Mouse (Mus musculus) midbrain, embryonic 14.5 days (tissue): ENCODE measurements around the gene Popdc3. TPM values are rescaled to one million over a fixed set of nuclear protein-coding genes. Genes with fewer than 3 reads are reported as not detected.

Experiments used
- ATAC-seq: fragments of 200-750 bp; cut with Nextera tagmentation; 2 replicates; pipeline ENCODE4 v1.8.0; 2017; ENCODE audit warnings: moderate number of reproducible peaks, moderate library complexity; ENCODE audit not compliant: low FRiP score, low TSS enrichment
- DNase-seq: peaks from one replicate; pipeline ENCODE4 v3.0.0-alpha.2; 2015
- H3K27ac ChIP-seq: fragments of 300-500 bp; sonication (generic); replicated peaks from 2 replicates; pipeline ENCODE4 v1.5.1; 2014; ENCODE audit warnings: mild to moderate bottlenecking, low read depth, low read length, moderate library complexity
- H3K27me3 ChIP-seq: fragments of 300-500 bp; sonication (generic); 2 replicates; pipeline ENCODE4 v1.6.1; 2014; ENCODE audit warnings: low read length, control low read depth, mixed read lengths; ENCODE audit not compliant: control insufficient read depth, insufficient read depth
- H3K36me3 ChIP-seq: fragments of 300-500 bp; sonication (generic); 2 replicates; pipeline ENCODE4 v1.6.1; 2014; ENCODE audit warnings: low read length, control low read depth; ENCODE audit not compliant: control insufficient read depth, insufficient read depth
- H3K4me1 ChIP-seq: fragments of 300-500 bp; sonication (generic); 2 replicates; pipeline ENCODE4 v1.6.1; 2014; ENCODE audit warnings: mild to moderate bottlenecking, antibody characterized with exemption, low read length, control low read depth; ENCODE audit not compliant: control insufficient read depth, insufficient read depth
- H3K4me2 ChIP-seq: fragments of 300-500 bp; sonication (generic); 2 replicates; pipeline ENCODE4 v1.6.1; 2014; ENCODE audit warnings: mild to moderate bottlenecking, low read length, moderate library complexity
- H3K4me3 ChIP-seq: fragments of 300-500 bp; sonication (generic); replicated peaks from 2 replicates; pipeline ENCODE4 v1.5.1; 2014; ENCODE audit warnings: low read depth, low read length
- H3K9ac ChIP-seq: fragments of 300-500 bp; sonication (generic); replicated peaks from 2 replicates; pipeline ENCODE4 v1.6.1; 2014; ENCODE audit warnings: mild to moderate bottlenecking, low read length, moderate library complexity
- H3K9me3 ChIP-seq: fragments of 300-500 bp; sonication (generic); 2 replicates; pipeline ENCODE4 v1.6.1; 2016; ENCODE audit warnings: low read length, control low read depth, mixed read lengths; ENCODE audit not compliant: control insufficient read depth
- WGBS: fragments of 180-500 bp; shearing (Covaris S2); extraction: QIAGEN DNeasy Blood & Tissue Kit; methylation state at CpG from one replicate; pipeline ENCODE4 v1.1.7; 2014; 5-methylcytosine and 5-hydroxymethylcytosine counted together
- polyA plus RNA-seq: library from polyadenylated mRNA; unstranded; fragments of >200 nt; fragmentation: Nextera tagmentation; extraction: Ambion mirVana; gene quantifications from 2 replicates; pipeline ENCODE4 v1.2.1, GENCODE M21; 2014

Popdc3 gene
- polyA plus RNA-seq, 1 experiment from 2014 or later, result 0.79 TPM

- Histone ChIP-seq H3K4me2 (no peak overlapping the region), H3K36me3 (no peaks in the 10 kb centered on the region), H3K9ac (no peak overlapping the region), H3K9me3 (no peaks in the 10 kb centered on the region), H3K27me3 (no peaks in the 10 kb centered on the region), H3K4me3 (no peak overlapping the region), H3K4me1 (no peaks in the 10 kb centered on the region), H3K27ac (no peak overlapping the region)
- 96% methylated on average over 4 of the region's 4 CpGs for WGBS
- ATAC-seq (no peak), DNase-seq (no peak)
These were observed 2.9 kb downstream of the Popdc3 start for GRCm38 (mm10) chr10:45180677-45181326.

- 83% methylated on average over 3 of the region's 3 CpGs for WGBS
- peak; percentile 2 for DNase-seq
- no peaks in the 10 kb centered on the region for H3K9me3 ChIP-seq
These were observed 3.4 kb downstream of the Popdc3 start for GRCm38 (mm10) chr10:45181344-45181743.

GRCm38 (mm10) chr10:45185457-45185856 is 7.6 kb downstream of the Popdc3 start:
- ATAC-seq, result no peak
- Histone ChIP-seq H3K27ac (no peak overlapping the region), H3K4me1 (no peaks in the 10 kb centered on the region), H3K4me3 (no peak overlapping the region), H3K27me3 (no peaks in the 10 kb centered on the region), H3K9ac (no peak overlapping the region), H3K4me2 (no peak overlapping the region), H3K9me3 (no peaks in the 10 kb centered on the region), H3K36me3 (no peaks in the 10 kb centered on the region)
- 91% methylated on average over 2 of the region's 2 CpGs for WGBS
- DNase-seq, result no peak

More at GRCm38 (mm10) chr10:45181344-45181743, 3.4 kb downstream of the Popdc3 start:
- Histone ChIP-seq H3K4me3 (no peak overlapping the region), H3K4me1 (no peaks in the 10 kb centered on the region), H3K9ac (no peak overlapping the region), H3K27ac (no peak overlapping the region), H3K4me2 (no peak overlapping the region), H3K36me3 (no peaks in the 10 kb centered on the region), H3K27me3 (no peaks in the 10 kb centered on the region)
- ATAC-seq, result no peak

GRCm38 (mm10) chr10:45193330-45194310 is 15.7 kb downstream of the Popdc3 start:
- DNase-seq (peak; percentile 37), ATAC-seq (peak; percentile 50)
- H3K36me3 ChIP-seq, result no peaks in the 10 kb centered on the region
- no peak overlapping the region for H3K9ac ChIP-seq
- H3K9me3 ChIP-seq, result no peaks in the 10 kb centered on the region
- peak overlapping the region; percentile 26 for H3K27ac ChIP-seq
- no peak overlapping the region for H3K4me2 ChIP-seq
- WGBS, result 52% methylated on average over 14 of the region's 14 CpGs
- no peak overlapping the region for H3K4me3 ChIP-seq
- no peaks in the 10 kb centered on the region for H3K27me3 ChIP-seq
- 0 out of 2 replicates have a peak, but pooled peaks cover 4% of the 10 kb centered on the region for H3K4me1 ChIP-seq

GRCm38 (mm10) chr10:45194531-45194930 is 16.6 kb downstream of the Popdc3 start:
- no peak overlapping the region for H3K4me2 ChIP-seq
- H3K9ac ChIP-seq, result no peak overlapping the region
- ATAC-seq (no peak), DNase-seq (no peak)
- 82% methylated on average over 5 of the region's 5 CpGs for WGBS
- H3K9me3 ChIP-seq, result no peaks in the 10 kb centered on the region
- H3K4me1 ChIP-seq, result 0 out of 2 replicates have a peak, but pooled peaks cover 4% of the 10 kb centered on the region
- H3K27me3 ChIP-seq, result no peaks in the 10 kb centered on the region
- no peaks in the 10 kb centered on the region for H3K36me3 ChIP-seq
- H3K27ac ChIP-seq, result no peak overlapping the region
- no peak overlapping the region for H3K4me3 ChIP-seq

- H3K4me1 ChIP-seq, result no peaks in the 10 kb centered on the region
- no peaks in the 10 kb centered on the region for H3K9me3 ChIP-seq
- no peak overlapping the region for H3K4me2 ChIP-seq
- H3K9ac ChIP-seq, result no peak overlapping the region
- H3K36me3 ChIP-seq, result no peaks in the 10 kb centered on the region
- 73% methylated on average over 1 of the region's 1 CpGs for WGBS
- no peaks in the 10 kb centered on the region for H3K27me3 ChIP-seq
- H3K27ac ChIP-seq, result no peak overlapping the region
- no peak overlapping the region for H3K4me3 ChIP-seq
- ATAC-seq, result no peak
- no peak for DNase-seq
These were observed 26.7 kb downstream of the Popdc3 start for GRCm38 (mm10) chr10:45204582-45204981.

GRCm38 (mm10) chr10:45210201-45210600 is 32.3 kb downstream of the Popdc3 start:
- Histone ChIP-seq H3K9me3 (no peaks in the 10 kb centered on the region), H3K9ac (no peak overlapping the region), H3K4me1 (no peaks in the 10 kb centered on the region), H3K36me3 (no peaks in the 10 kb centered on the region), H3K27me3 (no peaks in the 10 kb centered on the region), H3K4me3 (no peak overlapping the region), H3K27ac (no peak overlapping the region), H3K4me2 (no peak overlapping the region)
- DNase-seq, result no peak
- ATAC-seq, result no peak

GRCm38 (mm10) chr10:45216676-45217075 is 38.8 kb downstream of the Popdc3 start:
- no peaks in the 10 kb centered on the region for H3K36me3 ChIP-seq
- no peak overlapping the region for H3K4me3 ChIP-seq
- no peak for ATAC-seq
- no peaks in the 10 kb centered on the region for H3K27me3 ChIP-seq
- H3K4me1 ChIP-seq, result no peaks in the 10 kb centered on the region
- no peak for DNase-seq
- H3K27ac ChIP-seq, result no peak overlapping the region
- no peaks in the 10 kb centered on the region for H3K9me3 ChIP-seq
- no peak overlapping the region for H3K4me2 ChIP-seq
- 93% methylated on average over 7 of the region's 7 CpGs for WGBS
- H3K9ac ChIP-seq, result no peak overlapping the region
